Mouse (Mus musculus) lung, postnatal 25 days (tissue): Measurements from ENCODE around the gene Sertad4.
A peak's percentile ranks its signal among the peaks of the same experiment; 100 is the strongest.

Experiments
- DNase-seq: peaks from one replicate; pipeline ENCODE4 v3.0.0; 2022; ENCODE audit warnings: low spot score

Gene Sertad4

GRCm38 (mm10) chr1:192855474-192856230, at the start of gene Sertad4:
Sertad4 (minus strand) TSS chr1:192855756.
- peak; percentile 32 for DNase-seq

GRCm38 (mm10) chr1:192901516-192901915, 46.0 kb upstream of the Sertad4 start:
- no peak for DNase-seq

GRCm38 (mm10) chr1:192900913-192901312, 45.4 kb upstream of the Sertad4 start:
- no peak for DNase-seq

DNA sequence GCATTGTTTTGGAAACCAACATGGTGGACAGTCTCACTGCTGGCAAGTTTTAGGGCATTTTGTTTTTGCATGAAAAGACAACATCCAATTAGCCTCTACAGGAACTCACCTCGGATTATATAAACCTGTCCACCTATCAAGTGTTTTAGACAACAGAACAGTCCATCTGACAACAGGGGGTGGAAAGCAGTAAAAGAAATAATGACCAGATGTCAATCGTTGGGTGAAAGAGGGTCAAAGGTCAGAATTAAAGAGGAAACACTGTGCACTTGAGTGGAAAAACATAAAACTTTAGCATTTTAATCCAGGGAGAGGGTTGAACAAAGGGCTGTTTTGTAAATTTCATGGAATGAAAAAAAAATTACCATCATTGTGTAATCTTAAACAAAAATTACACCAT, 43.2 kb upstream of the Sertad4 start:
- DNase-seq: no peak

GRCm38 (mm10) chr1:192897218-192897617, 41.7 kb upstream of the Sertad4 start:
- DNase-seq: peak; percentile 21

DNA sequence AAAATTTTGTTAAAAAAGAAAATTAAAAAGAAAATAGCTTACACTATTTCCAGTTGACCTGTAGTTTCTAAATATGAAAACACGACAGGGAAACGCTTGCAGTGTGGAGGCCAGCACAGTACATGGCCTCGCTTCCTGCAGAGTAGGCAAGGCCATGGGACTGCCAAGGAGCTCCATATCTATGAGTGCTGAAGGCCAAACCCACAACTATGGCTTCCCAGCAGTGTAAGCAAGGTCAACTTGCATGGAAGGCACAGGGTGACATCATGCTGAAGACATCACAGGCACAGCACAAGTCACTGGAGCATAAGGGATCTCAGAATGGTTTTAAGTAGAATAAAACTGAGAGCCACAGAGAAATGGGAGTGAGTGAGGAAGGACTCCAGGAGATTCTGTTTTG, 40.5 kb upstream of the Sertad4 start:
- DNase-seq: no peak

GRCm38 (mm10) chr1:192890716-192891115, 35.2 kb upstream of the Sertad4 start:
- no peak for DNase-seq

DNA sequence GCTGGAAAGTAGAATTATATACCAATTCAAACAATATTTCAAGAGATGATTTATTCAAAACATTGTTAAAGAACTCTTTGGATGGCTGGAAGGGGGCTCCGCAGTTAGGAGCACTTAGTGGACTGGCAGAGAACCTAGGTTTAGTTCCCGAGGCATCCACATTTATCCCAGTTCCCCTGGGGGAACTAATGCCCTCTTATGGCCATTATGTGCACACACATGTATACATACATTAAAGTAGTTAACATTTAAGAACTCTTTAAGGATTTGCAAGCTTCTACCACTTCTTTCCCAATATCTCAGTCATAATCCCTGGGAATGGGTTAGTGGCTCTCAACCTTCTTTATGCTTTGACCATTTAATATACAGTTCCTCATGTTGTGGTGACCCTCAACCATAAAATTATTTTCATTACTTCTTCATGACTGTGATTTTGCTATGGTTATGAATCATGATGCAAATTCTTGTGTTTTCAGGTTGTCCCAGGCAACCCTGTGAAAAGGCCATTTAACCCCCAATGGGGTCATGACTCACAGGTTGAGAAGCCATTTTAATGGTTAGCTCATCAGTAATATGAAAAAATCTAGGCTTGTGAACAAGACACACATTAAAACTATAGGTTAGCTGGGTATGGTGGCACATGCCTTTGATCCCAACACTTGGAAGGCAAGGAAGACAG, 27.2 kb upstream of the Sertad4 start:
- DNase-seq: no peak

DNA sequence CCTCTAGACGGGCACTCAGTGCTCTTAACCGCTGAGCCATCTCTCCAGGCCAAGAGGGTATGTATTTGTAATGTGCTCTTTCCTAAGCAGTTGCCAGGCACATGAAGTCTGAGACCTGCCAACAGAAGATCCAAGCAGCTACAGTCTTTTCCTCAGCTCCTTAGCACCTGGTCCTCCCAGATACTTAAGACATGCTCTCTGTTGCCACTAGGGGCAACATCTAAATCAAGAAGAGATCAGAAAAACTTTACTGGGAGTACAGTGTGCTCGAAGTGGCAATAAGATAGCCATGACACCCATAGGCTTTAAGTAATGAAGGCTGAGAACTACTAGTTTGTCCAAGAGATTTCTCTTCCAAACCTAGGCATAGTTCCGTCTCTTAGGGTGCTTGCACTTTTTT, 24.6 kb upstream of the Sertad4 start:
- no peak for DNase-seq

DNA sequence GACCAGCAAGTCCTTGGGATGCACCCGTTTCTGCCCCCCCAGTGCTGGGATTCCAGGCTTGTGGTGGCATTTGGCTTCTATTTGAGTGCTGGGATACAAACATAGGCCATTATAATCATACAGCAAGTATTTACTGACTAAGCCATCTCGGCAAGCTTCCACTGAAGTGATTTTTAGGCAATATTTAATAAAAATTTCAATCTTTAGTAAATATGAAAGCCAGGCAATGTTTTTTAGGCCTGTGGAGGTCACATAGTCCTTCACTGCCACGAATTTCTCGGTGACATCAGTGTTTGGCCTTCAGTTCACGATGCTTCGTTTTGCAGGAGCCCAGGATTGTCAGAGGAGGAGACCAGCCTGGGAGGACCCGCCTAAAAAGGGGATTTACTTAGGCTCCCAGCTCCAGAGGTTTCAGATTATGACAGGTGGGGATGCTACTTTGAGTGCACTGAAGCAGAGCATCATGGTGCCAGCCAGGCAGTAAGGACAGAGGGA, 23.6 kb upstream of the Sertad4 start:
- DNase-seq: no peak

- no peak for DNase-seq
These were observed 17.3 kb upstream of the Sertad4 start for GRCm38 (mm10) chr1:192872841-192873240.

- DNase-seq: no peak
These were observed 14.2 kb upstream of the Sertad4 start for GRCm38 (mm10) chr1:192869761-192870160.

DNA sequence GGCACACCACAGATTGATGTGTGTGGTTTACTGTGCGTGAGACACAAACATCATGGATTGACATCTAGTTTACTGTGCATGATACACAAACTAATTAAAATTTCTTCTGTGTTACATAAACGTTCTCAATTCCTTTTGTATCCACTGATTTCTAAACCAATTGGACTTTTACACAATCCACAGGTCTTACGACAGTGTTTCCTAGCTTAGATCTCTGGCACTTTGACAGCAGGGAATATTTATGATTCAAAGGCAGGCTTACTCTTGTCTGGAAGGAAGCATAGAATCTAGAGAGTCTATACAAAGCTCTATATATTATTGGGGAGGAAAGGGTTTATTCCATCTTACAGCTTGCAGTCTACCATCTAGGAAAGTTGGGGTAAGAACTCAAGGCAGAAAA, 8.9 kb upstream of the Sertad4 start:
- DNase-seq: no peak

DNA sequence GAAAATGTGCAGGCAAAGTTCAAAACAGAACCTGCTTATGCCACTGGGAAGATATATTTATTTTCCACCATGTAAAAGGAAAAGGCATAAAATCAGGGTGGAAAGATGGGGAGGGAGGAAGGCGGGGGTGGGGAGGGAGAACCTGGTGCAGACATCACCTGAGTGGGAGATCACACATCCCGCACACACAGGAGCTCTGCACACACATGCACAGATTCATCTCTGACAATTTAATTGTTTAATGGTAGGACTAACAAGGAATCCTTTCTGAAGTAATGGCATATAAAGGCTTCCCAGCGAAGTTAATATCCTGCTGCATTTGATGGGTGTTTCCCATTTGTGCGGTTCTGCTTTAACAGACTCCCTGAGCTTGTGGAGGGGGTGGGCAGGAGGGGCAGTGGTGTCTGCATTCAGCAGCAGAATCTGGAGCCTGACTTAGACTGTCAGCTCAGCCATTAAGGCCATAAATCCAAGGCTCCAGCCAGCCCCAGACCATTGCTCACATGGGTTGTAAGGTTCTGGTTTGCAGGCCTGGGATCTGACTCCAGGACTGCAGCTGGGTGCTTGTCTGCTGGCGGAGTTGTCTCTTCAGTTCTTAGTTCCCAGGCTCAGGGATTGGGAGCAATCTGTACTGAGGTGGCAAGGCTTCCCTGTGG, 5.9 kb upstream of the Sertad4 start:
- no peak for DNase-seq

GRCm38 (mm10) chr1:192860273-192860672, 4.7 kb upstream of the Sertad4 start:
- DNase-seq: no peak

DNA sequence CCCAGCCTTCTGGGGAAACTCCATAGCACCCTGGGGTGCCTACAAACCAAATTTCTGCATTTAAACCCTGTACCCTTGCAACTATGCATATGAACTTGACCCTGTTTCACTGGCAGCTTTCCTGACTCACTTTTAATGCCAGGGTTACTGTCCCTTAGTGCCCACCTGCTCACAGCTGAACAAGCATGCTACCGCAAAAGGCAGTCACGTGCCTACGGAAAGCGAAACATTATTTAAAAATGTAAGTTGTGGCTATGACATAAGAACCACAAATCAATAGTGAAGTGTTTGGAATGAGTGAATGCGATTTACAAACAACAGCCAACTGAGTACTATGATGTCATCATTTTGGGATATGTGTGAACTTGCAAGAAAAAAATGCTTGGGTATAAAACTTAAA, 2.0 kb upstream of the Sertad4 start:
- DNase-seq: no peak

DNA sequence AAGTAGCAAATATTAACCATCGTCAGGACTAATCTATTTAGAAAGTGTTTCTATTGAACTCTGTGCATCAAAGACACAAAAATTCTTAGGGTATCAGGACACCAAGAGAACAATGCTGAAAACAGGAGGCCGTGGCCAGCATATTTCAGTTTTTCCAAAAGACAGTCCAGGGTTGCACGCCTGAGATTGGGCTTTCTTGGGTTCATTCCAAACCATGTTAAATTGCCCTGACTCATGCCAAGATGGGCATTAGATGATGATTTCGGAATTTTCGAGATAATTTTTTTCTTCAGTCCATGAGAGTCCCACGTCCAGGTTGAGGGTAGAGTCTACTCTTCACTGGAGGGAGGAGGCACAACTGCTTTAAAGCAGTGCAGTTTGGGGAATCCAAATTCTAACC, 1.4 kb upstream of the Sertad4 start:
- no peak for DNase-seq

GRCm38 (mm10) chr1:192856411-192856810, 855 bp upstream of the Sertad4 start:
- no peak for DNase-seq

DNA sequence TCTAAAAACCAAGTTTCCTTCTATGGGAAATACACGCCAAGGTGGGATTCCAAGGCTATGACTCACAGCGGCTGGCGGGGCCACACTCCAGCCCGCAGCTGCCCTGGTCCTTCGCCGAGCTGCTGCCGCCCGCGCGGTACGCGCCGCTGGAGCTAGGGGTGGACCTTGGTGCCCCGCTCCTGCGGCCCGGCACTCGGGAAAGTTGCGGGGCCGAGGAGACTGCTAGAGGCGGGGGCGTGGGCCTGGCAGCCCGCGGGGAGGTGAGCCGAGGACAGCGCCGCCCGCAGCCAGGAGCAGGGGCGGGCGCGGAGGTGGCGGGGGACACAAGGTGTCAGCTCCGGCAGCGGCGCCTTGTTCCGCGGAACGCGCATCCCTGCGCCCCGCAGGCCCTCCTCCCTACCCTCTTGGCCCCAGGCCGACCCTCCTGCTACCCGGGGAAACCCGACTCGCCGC, 711 bp downstream of the Sertad4 start:
- peak; percentile 24 for DNase-seq

GRCm38 (mm10) chr1:192853988-192854818, 1.4 kb downstream of the Sertad4 start:
- DNase-seq: no peak

DNA sequence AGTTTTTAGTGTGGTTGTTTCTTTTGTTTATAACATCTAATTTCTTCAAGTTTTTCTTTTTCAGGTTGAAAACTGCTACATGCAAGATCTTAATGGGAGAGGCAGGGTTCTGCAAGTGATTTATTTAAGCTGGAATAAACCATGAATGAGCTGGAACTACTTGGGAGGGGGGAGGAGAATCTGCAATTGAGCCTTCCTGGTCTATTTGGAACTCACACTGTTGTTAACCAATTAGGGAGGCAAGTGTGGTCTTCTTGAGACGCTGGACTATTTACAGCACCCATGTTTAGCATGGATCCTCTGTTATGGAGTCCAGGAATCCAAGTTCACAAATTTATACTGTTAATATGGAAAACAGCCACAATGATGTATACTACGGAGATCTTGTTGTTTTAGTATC, 2.1 kb downstream of the Sertad4 start:
- DNase-seq: no peak

DNA sequence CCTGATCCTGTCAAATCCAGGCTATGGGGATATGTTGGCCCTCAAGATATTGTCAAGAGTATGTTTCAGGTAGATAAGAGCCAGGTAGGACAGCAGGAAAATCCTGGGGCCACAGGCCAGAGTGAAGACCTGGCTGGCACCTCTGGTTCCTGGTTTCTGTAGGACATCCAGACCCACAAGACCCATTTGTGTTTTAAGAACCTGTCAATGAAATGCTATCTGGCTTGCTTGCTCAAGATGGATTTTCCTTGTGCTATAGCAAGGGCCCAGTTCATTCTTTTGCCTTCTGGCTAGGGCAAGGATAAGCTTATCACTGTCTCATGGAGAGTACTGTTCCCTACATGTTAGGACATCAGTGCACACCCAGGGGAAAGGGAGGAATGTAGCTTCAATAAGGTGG, 3.5 kb downstream of the Sertad4 start:
- no peak for DNase-seq
